Comparison of ENCODE assay signal across 8 mouse cellular contexts in the genomic region with DNA sequence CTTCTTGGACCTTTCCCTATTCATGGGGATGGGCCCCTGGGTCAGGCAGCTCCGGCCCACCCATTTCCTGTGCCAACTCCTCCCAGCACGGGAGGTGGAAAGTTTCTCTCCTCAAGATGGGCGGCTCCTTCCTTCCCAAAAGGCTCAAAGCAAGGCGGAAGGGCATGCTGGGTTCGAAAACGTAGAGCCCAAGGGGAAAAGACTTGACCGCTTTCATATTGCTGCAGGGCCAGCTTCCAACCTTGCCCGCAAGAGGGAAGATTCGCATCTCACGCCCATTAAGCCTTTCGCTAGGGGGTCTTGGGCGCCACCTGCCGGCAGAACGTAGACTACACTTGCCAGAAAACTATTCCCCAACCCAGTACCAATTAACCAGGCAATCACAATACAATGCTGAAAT. TPM values are rescaled to one million over a fixed set of nuclear protein-coding genes. Genes with fewer than 3 reads are reported as not detected.
DNase-seq lines count a peak whose midpoint lies in the region; ATAC-seq lines count a peak whose summit lies in the region.

No protein-coding gene starts in this region.

- peak overlapping the region; percentile 90 for H3K4me2 ChIP-seq in intestine, embryonic 15.5 days (replicated peaks)

- DNase-seq in adipocyte (ENCODE audit: low spot score) = peak; percentile 87
- DNase-seq in embryo, embryonic 10.5 days (ENCODE audit: low spot score) = peak; percentile 92
- peak; percentile 88 to 91 for DNase-seq in gastrocnemius, postnatal 4 days (ENCODE audit: low spot score in 2 of 2)
- DNase-seq in left cerebral cortex, postnatal 36 days (ENCODE audit: low spot score in 2 of 2) = peak; percentile 82 to 84
- peak; percentile 88 for DNase-seq in mesoderm, embryonic 11.5 days (ENCODE audit: low read depth, low spot score)
- peak; percentile 90 for DNase-seq in right cerebral cortex, postnatal 14 days
- peak; percentile 92 for DNase-seq in urinary bladder, postnatal 14 days (ENCODE audit: low spot score)

- ATAC-seq in intestine, embryonic 15.5 days = no peak

- no peaks in the 10 kb centered on the region for H3K9me3 ChIP-seq in intestine, embryonic 15.5 days

- H3K27ac ChIP-seq in intestine, embryonic 15.5 days = peak overlapping the region; percentile 59

- H3K36me3 ChIP-seq in intestine, embryonic 15.5 days = peaks cover 9% of the 10 kb centered on the region; the same call in 1 of the 2 replicates

- H3K9ac ChIP-seq in intestine, embryonic 15.5 days = peak overlapping the region; percentile 94

- WGBS in intestine, embryonic 15.5 days = 2% methylated on average over 14 of the region's 14 CpGs

- intact Hi-C loops in left cerebral cortex, postnatal 36 days (cut with DNase I) = loop anchor here (2.0 kb wide), 3 partner anchors 17 to 43 kb away; partner anchors contain the start of genes Map3k11, Pcnx3 and Scyl1

- H3K4me3 ChIP-seq in intestine, embryonic 15.5 days (replicated peaks) = peak overlapping the region; percentile 84

- H3K27me3 ChIP-seq in intestine, embryonic 15.5 days (replicated peaks) = no peaks in the 10 kb centered on the region

- H3K4me1 ChIP-seq in intestine, embryonic 15.5 days (replicated peaks) = peaks cover 69% of the 10 kb centered on the region

RNA-seq across cellular contexts. Expression of gene Ehbp1l1, which starts 1.6 kb away (rescaled TPM):
- 100 to 1,000 TPM; 250 to 260 TPM for total RNA-seq in gastrocnemius, postnatal 4 days (2021)
- 38.6 and 40.1 TPM in 2 replicates for polyA plus RNA-seq in intestine, embryonic 15.5 days (2015; fragmentation: Nextera tagmentation; extraction: Ambion mirVana)
- total RNA-seq in left cerebral cortex, postnatal 36 days (2021) = 10 to 100 TPM; 22.9 to 27.1 TPM

RNA-seq across cellular contexts. Expression of gene Fam89b, which starts 1.8 kb away (rescaled TPM):
- 10 to 100 TPM; 58.8 to 59.1 TPM for total RNA-seq in gastrocnemius, postnatal 4 days (2021)
- 68.7 and 69.6 TPM in 2 replicates for polyA plus RNA-seq in intestine, embryonic 15.5 days (2015; fragmentation: Nextera tagmentation; extraction: Ambion mirVana)
- total RNA-seq in left cerebral cortex, postnatal 36 days (2021) = 10 to 100 TPM; 26.8 to 28.7 TPM

RNA-seq across cellular contexts. Expression of gene Ltbp3, which starts 13.0 kb away (rescaled TPM):
- 100 to 1,000 TPM; 116 to 137 TPM for total RNA-seq in gastrocnemius, postnatal 4 days (2021)
- 20.7 and 21.7 TPM in 2 replicates for polyA plus RNA-seq in intestine, embryonic 15.5 days (2015; fragmentation: Nextera tagmentation; extraction: Ambion mirVana)
- 10 to 100 TPM; 25.1 to 40.3 TPM for total RNA-seq in left cerebral cortex, postnatal 36 days (2021)

RNA-seq across cellular contexts. Expression of gene Kcnk7, which starts 23.5 kb away (rescaled TPM):
- total RNA-seq in gastrocnemius, postnatal 4 days (2021) = not detected
- 0.29 and 0.43 TPM in 2 replicates for polyA plus RNA-seq in intestine, embryonic 15.5 days (2015; fragmentation: Nextera tagmentation; extraction: Ambion mirVana)
- total RNA-seq in left cerebral cortex, postnatal 36 days (2021) = not detected

RNA-seq across cellular contexts. Expression of gene Pcnx3, which starts 39.0 kb away (rescaled TPM):
- 10 to 100 TPM; 37.1 to 40.5 TPM for total RNA-seq in gastrocnemius, postnatal 4 days (2021)
- 16.3 and 16.8 TPM in 2 replicates for polyA plus RNA-seq in intestine, embryonic 15.5 days (2015; fragmentation: Nextera tagmentation; extraction: Ambion mirVana)
- total RNA-seq in left cerebral cortex, postnatal 36 days (2021) = 10 to 100 TPM; 66.1 to 83.1 TPM

Comparison
In these comparisons a context has a peak if more than half of its experiments do, and no peak if none do; other contexts are left out.
1. RNA of gene Ehbp1l1, which starts 1.6 kb away (total RNA-seq): 250 to 260 TPM in gastrocnemius, postnatal 4 days; 22.9 to 27.1 TPM in left cerebral cortex, postnatal 36 days; every median in the first group is over 4 times any median in the second.
2. Peak in every context shown above with its lines, with median percentiles within 50 percentile points of each other: DNase-seq.